Mouse (Mus musculus) small intestine, adult 2 months (tissue): ENCODE data around the gene Mgat2.

Experiments used
- CTCF ChIP-seq: fragments of 200-500 bp; IDR thresholded peaks from 2 replicates; pipeline ENCODE4 v1.5.1; 2012; ENCODE audit warnings: low read depth, mild to moderate bottlenecking, control low read depth, inconsistent platforms, low read length, moderate library complexity, mixed read lengths; ENCODE audit not compliant: insufficient replicate concordance, insufficient read length; ENCODE audit errors: extremely low read depth
- POLR2A ChIP-seq: fragments of 200-500 bp; IDR thresholded peaks from 2 replicates; pipeline ENCODE4 v1.6.1; 2012; ENCODE audit warnings: low read depth, mild to moderate bottlenecking, control low read depth, inconsistent platforms, low read length, moderate library complexity

DNA sequence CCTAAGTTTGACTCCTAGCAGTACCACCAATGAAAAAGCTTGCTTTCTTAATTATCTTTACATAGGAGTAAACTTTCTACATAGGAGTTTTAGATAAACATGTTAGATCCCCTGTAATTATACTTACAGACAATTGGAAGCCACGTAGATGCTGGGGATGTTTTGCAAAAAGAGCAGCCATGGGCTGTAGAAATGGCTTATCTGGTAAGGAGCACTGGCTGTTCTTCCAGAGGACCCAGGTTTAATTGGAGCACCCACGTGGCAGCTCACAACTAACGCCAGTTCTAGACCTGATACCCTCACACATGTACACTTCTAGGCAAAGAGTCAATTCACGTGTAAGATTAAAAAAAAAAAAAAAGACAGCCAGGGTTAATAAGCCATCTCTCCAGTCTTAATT, 2.2 kb upstream of the Mgat2 start:
- TF ChIP-seq CTCF: no peak
- no peak for TF ChIP-seq POLR2A
